Mouse (Mus musculus) heart, embryonic 14.5 days (tissue): ENCODE results near the gene Myo18b. TPM values are rescaled to one million over a fixed set of nuclear protein-coding genes. Genes with fewer than 3 reads are reported as not detected.
A peak's percentile ranks its signal among the peaks of the same experiment; 100 is the strongest.

Experiments
- ATAC-seq: fragments of 200-750 bp; cut with Nextera tagmentation; 2 replicates; pipeline ENCODE4 v1.8.0; 2017; ENCODE audit warnings: low read depth, moderate TSS enrichment; ENCODE audit not compliant: insufficient number of reproducible peaks, insufficient read depth, low FRiP score
- H3K27ac ChIP-seq, 2 experiments: fragments of 200-500 bp in 1 of 2; fragments of 300-500 bp in 1 of 2; sonication (generic) in 1 of 2; replicated peaks in 1 of 2; 2 replicates each; pipeline ENCODE4 v1.5.1; 2012 to 2014; ENCODE audit warnings: low read depth in 2 of 2, low read length in 2 of 2, control low read depth in 1 of 2, mild to moderate bottlenecking in 1 of 2, mixed read lengths in 1 of 2; ENCODE audit not compliant: control insufficient read depth in 1 of 2, insufficient read depth in 1 of 2
- H3K27me3 ChIP-seq: fragments of 300-500 bp; sonication (generic); 2 replicates; pipeline ENCODE4 v1.6.1; 2014; ENCODE audit warnings: mild to moderate bottlenecking, low read length, control low read depth; ENCODE audit not compliant: control insufficient read depth, insufficient read depth
- H3K36me3 ChIP-seq: fragments of 300-500 bp; sonication (generic); 2 replicates; pipeline ENCODE4 v1.6.1; 2014; ENCODE audit warnings: mild to moderate bottlenecking, control low read depth, low read length, mixed read lengths; ENCODE audit not compliant: control insufficient read depth, insufficient read depth
- H3K4me1 ChIP-seq, 2 experiments: fragments of 200-500 bp in 1 of 2; fragments of 300-500 bp in 1 of 2; sonication (generic) in 1 of 2; 2 replicates each; pipeline ENCODE4 v1.6.1; 2012 to 2014; ENCODE audit warnings: low read length in 2 of 2, control low read depth in 1 of 2, mixed read lengths in 1 of 2; ENCODE audit not compliant: control insufficient read depth in 2 of 2, insufficient read depth in 2 of 2
- H3K4me2 ChIP-seq: fragments of 300-500 bp; sonication (generic); 2 replicates; pipeline ENCODE4 v1.6.1; 2014; ENCODE audit warnings: mild to moderate bottlenecking, low read length
- H3K4me3 ChIP-seq, 2 experiments: fragments of 200-500 bp in 1 of 2; fragments of 300-500 bp in 1 of 2; sonication (generic) in 1 of 2; 2 replicates each; pipeline ENCODE4 v1.5.1; 2012 to 2014; ENCODE audit warnings: low read length in 2 of 2, mild to moderate bottlenecking in 2 of 2, control low read depth in 1 of 2, low read depth in 1 of 2, moderate library complexity in 1 of 2; ENCODE audit not compliant: control insufficient read depth in 1 of 2, insufficient read depth in 1 of 2
- H3K9ac ChIP-seq: fragments of 300-500 bp; sonication (generic); 2 replicates; pipeline ENCODE4 v1.6.1; 2014; ENCODE audit warnings: mild to moderate bottlenecking, low read length
- H3K9me3 ChIP-seq: fragments of 300-500 bp; sonication (generic); 2 replicates; pipeline ENCODE4 v1.6.1; 2016; ENCODE audit warnings: low read length, control low read depth; ENCODE audit not compliant: control insufficient read depth
- WGBS: fragments of 180-500 bp; shearing (Covaris S2); extraction: QIAGEN DNeasy Blood & Tissue Kit; methylation state at CpG from one replicate; pipeline ENCODE4 v1.1.7; 2014; 5-methylcytosine and 5-hydroxymethylcytosine counted together
- polyA plus RNA-seq: library from polyadenylated mRNA; unstranded; fragments of >200 nt; fragmentation: Nextera tagmentation; extraction: Ambion mirVana; gene quantifications from 2 replicates; pipeline ENCODE4 v1.2.1, GENCODE M21; 2014

Myo18b gene
- polyA plus RNA-seq, 1 experiment from 2014 or later = 33.6 TPM

GRCm38 (mm10) chr5:112687100-112687818 lies 208.9 kb downstream of the Myo18b start:
- H3K9me3 ChIP-seq = no peaks in the 10 kb centered on the region
- no peak overlapping the region for H3K4me2 ChIP-seq
- H3K27me3 ChIP-seq = no peaks in the 10 kb centered on the region
- 76% methylated on average over 4 of the region's 4 CpGs for WGBS
- no peak overlapping the region for H3K4me3 ChIP-seq
- no peaks in the 10 kb centered on the region for H3K4me1 ChIP-seq
- 0 out of 2 replicates have a peak, but pooled peaks have one; percentile 12 for ATAC-seq
- H3K9ac ChIP-seq = no peak overlapping the region
- no peak overlapping the region for H3K27ac ChIP-seq
- peaks cover 42% of the 10 kb centered on the region for H3K36me3 ChIP-seq

GRCm38 (mm10) chr5:112686309-112687099 lies 209.7 kb downstream of the Myo18b start:
- H3K27me3 ChIP-seq = no peaks in the 10 kb centered on the region
- H3K4me3 ChIP-seq = no peak overlapping the region
- H3K9ac ChIP-seq = no peak overlapping the region
- ATAC-seq = no peak
- WGBS = 74% methylated on average over 14 of the region's 14 CpGs
- peaks cover 35% of the 10 kb centered on the region for H3K36me3 ChIP-seq
- H3K9me3 ChIP-seq = no peaks in the 10 kb centered on the region
- H3K4me1 ChIP-seq = no peaks in the 10 kb centered on the region
- no peak overlapping the region for H3K27ac ChIP-seq
- no peak overlapping the region for H3K4me2 ChIP-seq

DNA sequence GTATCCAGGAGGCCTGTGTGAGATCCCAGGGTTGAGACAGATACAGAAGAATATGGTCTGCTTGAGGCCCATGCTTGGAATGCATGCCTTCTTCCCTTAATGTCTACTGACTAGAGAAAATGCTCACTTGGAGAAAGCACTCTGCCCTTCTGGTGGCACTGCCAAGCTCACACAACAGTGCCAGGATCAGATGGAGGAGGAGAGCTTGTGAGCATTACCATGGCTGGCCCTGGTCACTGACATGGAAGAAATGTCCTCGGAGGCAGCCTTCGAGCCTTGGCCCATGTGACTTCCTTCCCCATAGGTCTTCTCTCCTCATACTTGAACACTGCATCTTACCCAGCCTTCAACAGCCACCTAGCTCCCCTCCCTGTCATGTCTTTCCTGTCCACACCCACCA lies 216.9 kb downstream of the Myo18b start:
- no peak overlapping the region for H3K4me3 ChIP-seq
- H3K9me3 ChIP-seq = no peaks in the 10 kb centered on the region
- peaks cover 2 to 6% of the 10 kb centered on the region in 2 experiments; a peak in 2 of 4 replicates for H3K4me1 ChIP-seq
- WGBS = 78% methylated on average over 2 of the region's 2 CpGs
- H3K36me3 ChIP-seq = no peaks in the 10 kb centered on the region
- no peak overlapping the region for H3K9ac ChIP-seq
- H3K27ac ChIP-seq = no peak overlapping the region
- H3K27me3 ChIP-seq = peaks cover 20% of the 10 kb centered on the region
- no peak for ATAC-seq
- H3K4me2 ChIP-seq = no peak overlapping the region

GRCm38 (mm10) chr5:112678153-112678552 lies 218.0 kb downstream of the Myo18b start:
- Histone ChIP-seq H3K4me3 (no peak overlapping the region), H3K27ac (no peak overlapping the region), H3K9ac (no peak overlapping the region), H3K4me1 (peaks cover 2 to 7% of the 10 kb centered on the region in 2 experiments; a peak in 2 of 4 replicates), H3K27me3 (peaks cover 26% of the 10 kb centered on the region), H3K9me3 (no peaks in the 10 kb centered on the region), H3K4me2 (no peak overlapping the region), H3K36me3 (no peaks in the 10 kb centered on the region)
- WGBS = 78% methylated on average over 4 of the region's 4 CpGs
- ATAC-seq = no peak

DNA sequence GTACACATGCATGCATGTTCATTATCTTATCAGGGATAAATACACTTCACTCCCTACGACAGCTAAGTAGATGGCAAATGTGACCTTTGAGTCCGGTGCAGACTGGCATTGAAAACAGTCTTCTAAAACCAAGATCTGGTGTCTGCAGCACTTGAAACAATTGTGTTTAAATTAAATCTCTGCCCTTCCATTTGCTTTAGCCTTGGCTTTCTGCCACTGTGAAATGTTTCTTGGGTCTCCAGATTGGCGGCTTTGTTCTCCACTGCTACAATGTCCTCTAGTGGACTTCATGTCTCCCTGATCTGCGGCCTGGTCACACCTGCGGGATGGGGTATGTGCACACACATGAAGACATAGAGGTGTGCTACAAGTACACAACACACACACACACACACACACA lies 221.4 kb downstream of the Myo18b start:
- Histone ChIP-seq H3K9me3 (no peaks in the 10 kb centered on the region), H3K9ac (no peak overlapping the region), H3K4me2 (no peak overlapping the region), H3K27ac (no peak overlapping the region), H3K4me3 (no peak overlapping the region), H3K4me1 (peaks cover 2 to 7% of the 10 kb centered on the region in 2 experiments; a peak in 2 of 4 replicates), H3K27me3 (peaks cover 29% of the 10 kb centered on the region), H3K36me3 (no peaks in the 10 kb centered on the region)
- 54% methylated on average over 5 of the region's 5 CpGs for WGBS
- no peak for ATAC-seq

DNA sequence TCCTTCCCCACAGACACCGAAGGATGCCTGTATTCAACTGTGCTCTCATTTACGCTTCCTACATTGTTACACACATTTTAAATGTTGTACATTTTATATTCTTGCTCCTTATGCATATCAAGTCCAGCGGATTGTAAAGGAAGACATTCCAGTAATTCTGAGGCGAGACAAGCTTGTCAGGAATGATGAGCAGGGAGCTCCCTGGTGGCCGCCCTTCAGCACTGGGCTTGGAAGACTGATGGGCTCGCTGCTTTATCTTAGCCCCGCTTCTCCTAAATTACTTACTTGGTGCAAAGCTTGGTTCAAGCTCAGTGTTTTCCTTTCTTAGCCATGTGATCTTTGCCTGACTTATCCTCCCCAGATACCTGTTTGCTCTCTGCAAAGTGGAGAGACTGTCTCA lies 223.7 kb downstream of the Myo18b start:
- no peak overlapping the region for H3K27ac ChIP-seq
- H3K4me2 ChIP-seq = no peak overlapping the region
- H3K9me3 ChIP-seq = no peaks in the 10 kb centered on the region
- 41% methylated on average over 7 of the region's 7 CpGs for WGBS
- H3K9ac ChIP-seq = no peak overlapping the region
- H3K4me1 ChIP-seq = peaks cover 2 to 7% of the 10 kb centered on the region in 2 experiments; a peak in 2 of 4 replicates
- H3K36me3 ChIP-seq = no peaks in the 10 kb centered on the region
- no peak for ATAC-seq
- H3K27me3 ChIP-seq = peaks cover 25% of the 10 kb centered on the region
- H3K4me3 ChIP-seq = no peak overlapping the region

- Histone ChIP-seq H3K4me1 (peaks cover 2 to 7% of the 10 kb centered on the region in 2 experiments; a peak in 2 of 4 replicates), H3K27ac (no peak overlapping the region), H3K27me3 (peaks cover 28% of the 10 kb centered on the region), H3K9me3 (no peaks in the 10 kb centered on the region), H3K4me2 (no peak overlapping the region), H3K4me3 (no peak overlapping the region), H3K36me3 (no peaks in the 10 kb centered on the region), H3K9ac (no peak overlapping the region)
- WGBS = 38% methylated on average over 2 of the region's 2 CpGs
- ATAC-seq = no peak
Measured at GRCm38 (mm10) chr5:112671961-112672360, 224.2 kb downstream of the Myo18b start.
